Mouse (Mus musculus) embryonic fibroblast, embryonic 13.5 days (primary cell): ENCODE measurements around the gene Hlx.

ENCODE experiments used
- CTCF ChIP-seq: IDR thresholded peaks from 2 replicates; pipeline ENCODE4 v1.5.1; 2011; ENCODE audit warnings: mild to moderate bottlenecking, control low read depth, low read length, moderate library complexity, borderline replicate concordance; ENCODE audit not compliant: insufficient read depth
- POLR2A ChIP-seq: IDR thresholded peaks from 2 replicates; pipeline ENCODE4 v1.6.1; 2011; ENCODE audit warnings: low read depth, mild to moderate bottlenecking, control low read depth, low read length, moderate library complexity

GRCm38 (mm10) chr1:184778157-184778556 lies 45.7 kb upstream of the Hlx start:
- TF ChIP-seq CTCF (no peak), POLR2A (no peak)
